Mouse (Mus musculus) right cerebral cortex, adult 18-20 months (tissue): ENCODE data around the gene Nup205.

Source experiments
- DNase-seq: peaks from one replicate; pipeline ENCODE4 v3.0.0; 2022; ENCODE audit warnings: mixed read lengths

Nup205 gene

GRCm38 (mm10) chr6:35251807-35252476 lies 74.7 kb downstream of the Nup205 start:
- no peak for DNase-seq

- DNase-seq: peak; percentile 87
Measured at GRCm38 (mm10) chr6:35252477-35253346, 75.5 kb downstream of the Nup205 start.

GRCm38 (mm10) chr6:35253474-35253873 lies 76.3 kb downstream of the Nup205 start:
- DNase-seq: no peak

GRCm38 (mm10) chr6:35254136-35254904 lies 77.1 kb downstream of the Nup205 start:
- no peak for DNase-seq

GRCm38 (mm10) chr6:35255017-35255416 lies 77.8 kb downstream of the Nup205 start:
- no peak for DNase-seq

- peak; percentile 61 for DNase-seq
Measured at GRCm38 (mm10) chr6:35256691-35257090, 79.5 kb downstream of the Nup205 start.

- DNase-seq: no peak
Measured at GRCm38 (mm10) chr6:35257626-35258190, 80.5 kb downstream of the Nup205 start.

GRCm38 (mm10) chr6:35258922-35259321 lies 81.7 kb downstream of the Nup205 start:
- DNase-seq: no peak

- no peak for DNase-seq
Measured at GRCm38 (mm10) chr6:35259526-35259925, 82.3 kb downstream of the Nup205 start.

- DNase-seq: no peak
Measured at GRCm38 (mm10) chr6:35260531-35260930, 83.3 kb downstream of the Nup205 start.

- no peak for DNase-seq
Measured at GRCm38 (mm10) chr6:35265580-35266278, 88.5 kb downstream of the Nup205 start.

- DNase-seq: no peak
Measured at GRCm38 (mm10) chr6:35268711-35269110, 91.5 kb downstream of the Nup205 start.

- no peak for DNase-seq
Measured at GRCm38 (mm10) chr6:35269643-35270042, 92.4 kb downstream of the Nup205 start.

- no peak for DNase-seq
Measured at GRCm38 (mm10) chr6:35271094-35271855, 94.1 kb downstream of the Nup205 start.

GRCm38 (mm10) chr6:35271868-35272765 lies 94.9 kb downstream of the Nup205 start:
- DNase-seq: no peak

GRCm38 (mm10) chr6:35273391-35274082 lies 96.3 kb downstream of the Nup205 start:
- DNase-seq: no peak

- DNase-seq: no peak
Measured at GRCm38 (mm10) chr6:35277903-35278587, 100.8 kb downstream of the Nup205 start.

GRCm38 (mm10) chr6:35279306-35279705 lies 102.1 kb downstream of the Nup205 start:
- no peak for DNase-seq

GRCm38 (mm10) chr6:35288114-35288761 lies 111.0 kb downstream of the Nup205 start:
- DNase-seq: peak; percentile 53
